ENCODE assay signal across 8 mouse cellular contexts in genomic region chr14:55386773-55387172, GRCm38 (mm10).
A peak's percentile ranks its signal among the peaks of the same experiment; 100 is the strongest.
DNase-seq lines count a peak whose midpoint lies in the region; ATAC-seq and TF ChIP-seq lines count a peak whose summit lies in the region.

No protein-coding gene starts in this region.

- no peaks in the 10 kb centered on the region for H3K36me3 ChIP-seq in hindbrain, embryonic 15.5 days
- no peaks in the 10 kb centered on the region for H3K36me3 ChIP-seq in forebrain, embryonic 16.5 days (ENCODE audit: control insufficient read depth, insufficient read depth)

- H3K9ac ChIP-seq in hindbrain, embryonic 15.5 days, result no peak overlapping the region
- H3K9ac ChIP-seq in forebrain, embryonic 16.5 days (replicated peaks; ENCODE audit: low read depth, low read length), result no peak overlapping the region

- H3K27ac ChIP-seq in hindbrain, embryonic 15.5 days (replicated peaks), result no peak overlapping the region
- no peak overlapping the region for H3K27ac ChIP-seq in forebrain, embryonic 16.5 days (ENCODE audit: low read length)

- H3K4me3 ChIP-seq in hindbrain, embryonic 15.5 days, result no peak overlapping the region
- no peak overlapping the region for H3K4me3 ChIP-seq in forebrain, embryonic 16.5 days (replicated peaks; ENCODE audit: low read length)

- H3K4me1 ChIP-seq in hindbrain, embryonic 15.5 days (replicated peaks), result no peaks in the 10 kb centered on the region
- no peaks in the 10 kb centered on the region for H3K4me1 ChIP-seq in forebrain, embryonic 16.5 days (replicated peaks; ENCODE audit: control insufficient read depth, insufficient read depth, low read length)

- no peak overlapping the region for H3K4me2 ChIP-seq in hindbrain, embryonic 15.5 days
- H3K4me2 ChIP-seq in forebrain, embryonic 16.5 days (ENCODE audit: low read length), result no peak overlapping the region

- 51% methylated on average over 6 of the region's 6 CpGs for WGBS in hindbrain, embryonic 15.5 days
- WGBS in forebrain, embryonic 16.5 days, result 65% methylated on average over 6 of the region's 6 CpGs

- DNase-seq in kidney, adult 9 months, result peak; percentile 4
- DNase-seq in kidney, adult 18-20 months, result no peak
- DNase-seq in brain, embryonic 14.5 days (ENCODE audit: low read depth), result peak; percentile 52
- peak; percentile 10 to 14 for DNase-seq in frontal cortex, postnatal 10 days (ENCODE audit: low spot score in 2 of 2)
- peak; percentile 10 for DNase-seq in lung, postnatal 10 days

- H3K9me3 ChIP-seq in hindbrain, embryonic 15.5 days, result no peaks in the 10 kb centered on the region
- no peaks in the 10 kb centered on the region for H3K9me3 ChIP-seq in forebrain, embryonic 16.5 days (ENCODE audit: control insufficient read depth, low read length)

- H3K27me3 ChIP-seq in hindbrain, embryonic 15.5 days, result no peaks in the 10 kb centered on the region
- H3K27me3 ChIP-seq in forebrain, embryonic 16.5 days (replicated peaks; ENCODE audit: control insufficient read depth, insufficient read depth, low read length), result no peaks in the 10 kb centered on the region

- no peak for TF ChIP-seq CTCF in brain, embryonic 14.5 days (IDR thresholded peaks at IDR 0.05; ENCODE audit: borderline replicate concordance, extremely low read depth, insufficient read depth, insufficient read length)

- no peak for TF ChIP-seq POLR2A in brain, embryonic 14.5 days (IDR thresholded peaks at IDR 0.05; ENCODE audit: borderline replicate concordance, extremely low read depth, insufficient read depth, insufficient read length, poor library complexity, severe bottlenecking)

- peak; percentile 66 for ATAC-seq in hindbrain, embryonic 15.5 days (ENCODE audit: low FRiP score, low read depth)
- ATAC-seq in erythroid progenitor cell, adult 5-6 weeks (replicated peaks; ENCODE audit: low FRiP score, poor library complexity, severe bottlenecking), result no peak
- ATAC-seq in forebrain, embryonic 16.5 days, result no peak
